Mouse (Mus musculus): ENCODE measurements around the gene Olfr824. TPM values are rescaled to one million over a fixed set of nuclear protein-coding genes. Genes with fewer than 3 reads are reported as not detected.
A peak's percentile ranks its signal among the peaks of the same experiment; 100 is the strongest.
"Not testable (repeated sequence)": the region's sequence is repeated elsewhere in the genome, so short reads cannot be mapped to it uniquely, and the experiment has no call there.

Gene Olfr824
- not detected in 2 replicates for polyA plus RNA-seq (2015; fragmentation: Nextera tagmentation; extraction: Ambion mirVana)

- ATAC-seq (ENCODE audit: low read depth); H3K27me3 ChIP-seq (ENCODE audit: control insufficient read depth, insufficient read depth, low read depth, low read length); H3K9ac ChIP-seq (ENCODE audit: low read depth, low read length): not testable (repeated sequence)
Measured at GRCm38 (mm10) chr10:130129900-130130299, at the start of gene Olfr824. Olfr824 (minus strand) TSS chr10:130130000.

GRCm38 (mm10) chr10:130166666-130167065 lies 36.9 kb upstream of the Olfr824 start, which contains the start of gene Olfr825:
Olfr825 (minus strand) TSS chr10:130166766.
- Histone ChIP-seq H3K27ac (ENCODE audit: low read length) (no peak within 1 kb of the TSS), H3K4me2 (ENCODE audit: low read depth, low read length) (no peak within 1 kb of the TSS), H3K9me3 (replicated peaks; ENCODE audit: control insufficient read depth, low read length) (no peaks in the 10 kb centered on the region), H3K4me3 (ENCODE audit: low read depth, low read length) (no peak within 1 kb of the TSS), H3K4me1 (ENCODE audit: control insufficient read depth, low read depth, low read length) (no peaks in the 10 kb centered on the region), H3K36me3 (ENCODE audit: control insufficient read depth, insufficient read depth) (no peaks in the 10 kb centered on the region), H3K9ac (ENCODE audit: low read depth, low read length) (no peak within 1 kb of the TSS), H3K27me3 (ENCODE audit: control insufficient read depth, insufficient read depth, low read depth, low read length) (no peaks in the 10 kb centered on the region)
- ATAC-seq (ENCODE audit: low read depth), result no peak

More at GRCm38 (mm10) chr10:130129900-130130299, at the start of gene Olfr824:
- not testable (repeated sequence) for H3K36me3 ChIP-seq (ENCODE audit: control insufficient read depth, insufficient read depth); H3K27ac ChIP-seq (ENCODE audit: low read length); H3K4me2 ChIP-seq (ENCODE audit: low read depth, low read length); H3K4me1 ChIP-seq (ENCODE audit: control insufficient read depth, low read depth, low read length); H3K9me3 ChIP-seq (replicated peaks; ENCODE audit: control insufficient read depth, low read length); H3K4me3 ChIP-seq (ENCODE audit: low read depth, low read length)

- Histone ChIP-seq H3K4me2 (ENCODE audit: low read depth, low read length) (no peak overlapping the region), H3K9me3 (replicated peaks; ENCODE audit: control insufficient read depth, low read length) (no peaks in the 10 kb centered on the region), H3K36me3 (ENCODE audit: control insufficient read depth, insufficient read depth) (no peaks in the 10 kb centered on the region), H3K9ac (ENCODE audit: low read depth, low read length) (no peak overlapping the region), H3K27me3 (ENCODE audit: control insufficient read depth, insufficient read depth, low read depth, low read length) (no peaks in the 10 kb centered on the region), H3K4me3 (ENCODE audit: low read depth, low read length) (no peak overlapping the region), H3K27ac (ENCODE audit: low read length) (no peak overlapping the region), H3K4me1 (ENCODE audit: control insufficient read depth, low read depth, low read length) (no peaks in the 10 kb centered on the region)
- ATAC-seq (ENCODE audit: low read depth), result peak; percentile 35; the same call in 1 of the 2 replicates
Measured at GRCm38 (mm10) chr10:130165196-130165595, 35.4 kb upstream of the Olfr824 start.

- no peak overlapping the region for H3K4me2 ChIP-seq (ENCODE audit: low read depth, low read length)
- 67% methylated on average over 5 of the region's 5 CpGs for WGBS (ENCODE audit: insufficient replicate concordance)
- ATAC-seq (ENCODE audit: low read depth), result no peak
- no peak overlapping the region for H3K27ac ChIP-seq (ENCODE audit: low read length)
- H3K9ac ChIP-seq (ENCODE audit: low read depth, low read length), result no peak overlapping the region
- H3K4me3 ChIP-seq (ENCODE audit: low read depth, low read length), result no peak overlapping the region
- no peaks in the 10 kb centered on the region; the same call in 1 of the 2 replicates for H3K9me3 ChIP-seq (replicated peaks; ENCODE audit: control insufficient read depth, low read length)
- no peaks in the 10 kb centered on the region for H3K36me3 ChIP-seq (ENCODE audit: control insufficient read depth, insufficient read depth)
- no peaks in the 10 kb centered on the region for H3K4me1 ChIP-seq (ENCODE audit: control insufficient read depth, low read depth, low read length)
- no peaks in the 10 kb centered on the region for H3K27me3 ChIP-seq (ENCODE audit: control insufficient read depth, insufficient read depth, low read depth, low read length)
Measured at GRCm38 (mm10) chr10:130144121-130144520, 14.3 kb upstream of the Olfr824 start.

GRCm38 (mm10) chr10:130142481-130142880 lies 12.7 kb upstream of the Olfr824 start:
- not testable (repeated sequence) for H3K36me3 ChIP-seq (ENCODE audit: control insufficient read depth, insufficient read depth); H3K4me2 ChIP-seq (ENCODE audit: low read depth, low read length); H3K27me3 ChIP-seq (ENCODE audit: control insufficient read depth, insufficient read depth, low read depth, low read length); H3K9ac ChIP-seq (ENCODE audit: low read depth, low read length); H3K27ac ChIP-seq (ENCODE audit: low read length); H3K4me3 ChIP-seq (ENCODE audit: low read depth, low read length); H3K4me1 ChIP-seq (ENCODE audit: control insufficient read depth, low read depth, low read length); H3K9me3 ChIP-seq (replicated peaks; ENCODE audit: control insufficient read depth, low read length)
- ATAC-seq (ENCODE audit: low read depth), result peak; percentile 45; the same call in 1 of the 2 replicates
- 53% methylated on average over 5 of the region's 5 CpGs for WGBS (ENCODE audit: insufficient replicate concordance)

- H3K9ac ChIP-seq (ENCODE audit: low read depth, low read length), result no peak overlapping the region
- ATAC-seq (ENCODE audit: low read depth), result no peak
- no peaks in the 10 kb centered on the region; the same call in 1 of the 2 replicates for H3K9me3 ChIP-seq (replicated peaks; ENCODE audit: control insufficient read depth, low read length)
- no peak overlapping the region for H3K4me2 ChIP-seq (ENCODE audit: low read depth, low read length)
- H3K27ac ChIP-seq (ENCODE audit: low read length), result no peak overlapping the region
- no peaks in the 10 kb centered on the region for H3K36me3 ChIP-seq (ENCODE audit: control insufficient read depth, insufficient read depth)
- H3K4me1 ChIP-seq (ENCODE audit: control insufficient read depth, low read depth, low read length), result no peaks in the 10 kb centered on the region
- no peak overlapping the region for H3K4me3 ChIP-seq (ENCODE audit: low read depth, low read length)
- H3K27me3 ChIP-seq (ENCODE audit: control insufficient read depth, insufficient read depth, low read depth, low read length), result no peaks in the 10 kb centered on the region
Measured at GRCm38 (mm10) chr10:130134811-130135210, 5.0 kb upstream of the Olfr824 start.

- H3K4me3 ChIP-seq (ENCODE audit: low read depth, low read length); H3K27me3 ChIP-seq (ENCODE audit: control insufficient read depth, insufficient read depth, low read depth, low read length); H3K9me3 ChIP-seq (replicated peaks; ENCODE audit: control insufficient read depth, low read length); H3K36me3 ChIP-seq (ENCODE audit: control insufficient read depth, insufficient read depth); H3K27ac ChIP-seq (ENCODE audit: low read length); H3K4me2 ChIP-seq (ENCODE audit: low read depth, low read length); H3K9ac ChIP-seq (ENCODE audit: low read depth, low read length); ATAC-seq (ENCODE audit: low read depth); H3K4me1 ChIP-seq (ENCODE audit: control insufficient read depth, low read depth, low read length): not testable (repeated sequence)
- WGBS (ENCODE audit: insufficient replicate concordance), result 44% methylated on average over 3 of the region's 3 CpGs
Measured at GRCm38 (mm10) chr10:130116045-130116444, 13.8 kb downstream of the Olfr824 start.

- H3K4me3 ChIP-seq (ENCODE audit: low read depth, low read length); H3K4me2 ChIP-seq (ENCODE audit: low read depth, low read length); H3K9me3 ChIP-seq (replicated peaks; ENCODE audit: control insufficient read depth, low read length); H3K4me1 ChIP-seq (ENCODE audit: control insufficient read depth, low read depth, low read length); H3K9ac ChIP-seq (ENCODE audit: low read depth, low read length); H3K27ac ChIP-seq (ENCODE audit: low read length); H3K36me3 ChIP-seq (ENCODE audit: control insufficient read depth, insufficient read depth); ATAC-seq (ENCODE audit: low read depth); H3K27me3 ChIP-seq (ENCODE audit: control insufficient read depth, insufficient read depth, low read depth, low read length): not testable (repeated sequence)
- 50% methylated on average over 1 of the region's 1 CpGs for WGBS (ENCODE audit: insufficient replicate concordance)
Measured at GRCm38 (mm10) chr10:130115283-130115682, 14.5 kb downstream of the Olfr824 start, which contains the start of gene Olfr823. Olfr823 (minus strand) TSS chr10:130115383.

- Histone ChIP-seq H3K27me3 (ENCODE audit: control insufficient read depth, insufficient read depth, low read depth, low read length) (no peaks in the 10 kb centered on the region), H3K9me3 (replicated peaks; ENCODE audit: control insufficient read depth, low read length) (no peaks in the 10 kb centered on the region), H3K9ac (ENCODE audit: low read depth, low read length) (no peak overlapping the region), H3K36me3 (ENCODE audit: control insufficient read depth, insufficient read depth) (no peaks in the 10 kb centered on the region), H3K4me1 (ENCODE audit: control insufficient read depth, low read depth, low read length) (no peaks in the 10 kb centered on the region), H3K4me3 (ENCODE audit: low read depth, low read length) (no peak overlapping the region), H3K27ac (ENCODE audit: low read length) (no peak overlapping the region), H3K4me2 (ENCODE audit: low read depth, low read length) (no peak overlapping the region)
- no peak for ATAC-seq (ENCODE audit: low read depth)
Measured at GRCm38 (mm10) chr10:130096104-130096503, 33.7 kb downstream of the Olfr824 start.
